Mouse (Mus musculus) adrenal gland, adult 18-20 months (tissue): Measurements from ENCODE around the gene Rasl11a. TPM values are rescaled to one million over a fixed set of nuclear protein-coding genes. Genes with fewer than 3 reads are reported as not detected.

Source experiments
- DNase-seq, 2 experiments: peaks; one replicate each; pipeline ENCODE4 v3.0.0; 2021 to 2022; ENCODE audit warnings: low spot score in 2 of 2
- long read RNA-seq, 2 experiments: library from polyadenylated mRNA; stranded (forward); transcript quantifications; one replicate each; pipeline ENCODE4 v2.0.0; 2021
- total RNA-seq, 2 experiments: library from RNA; stranded (reverse); gene quantifications; 1 replicate in 1 of 2; 2 replicates in 1 of 2; pipeline ENCODE4 v1.2.3; 2021

Gene Rasl11a
- total RNA-seq = 10 to 100 TPM in 1 of 2 experiments, 1 to 10 TPM in 1; 7.0 to 11.1 TPM
- long read RNA-seq, experiment 1, transcript Rasl11a-201 (4 exons, 1,126 nt) = major isoform, 7 of 9 reads
- long read RNA-seq, experiment 1, partial matches to known transcripts = 0 of 9 reads
- long read RNA-seq, experiment 1, other reads (novel, unspliced or antisense) = 2 of 9 reads
- long read RNA-seq, experiment 2, transcript Rasl11a-201 (4 exons, 1,126 nt) = major isoform, 7 of 12 reads
- long read RNA-seq, experiment 2, partial matches to known transcripts = 0 of 12 reads
- long read RNA-seq, experiment 2, other reads (novel, unspliced or antisense) = 5 of 12 reads

DNA sequence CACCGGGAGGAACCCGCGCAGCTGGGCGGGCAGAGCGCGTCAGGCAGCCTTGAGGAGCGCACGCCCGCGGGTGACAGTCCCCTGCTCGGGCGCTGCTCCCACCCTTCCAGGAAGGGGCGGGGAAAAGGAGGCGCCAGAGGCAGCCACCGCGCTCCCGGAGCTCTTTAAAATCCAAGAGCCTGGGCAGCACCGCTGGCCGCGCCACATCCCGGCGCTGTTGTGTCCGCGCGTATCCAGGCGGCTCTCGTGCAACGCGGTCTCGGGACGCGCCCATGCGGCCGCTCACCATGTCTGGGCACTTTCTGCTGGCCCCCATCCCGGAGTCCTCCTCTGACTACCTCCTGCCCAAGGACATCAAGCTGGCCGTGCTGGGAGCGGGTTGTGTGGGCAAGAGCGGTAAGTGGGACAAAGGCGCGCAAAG is at the start of gene Rasl11a:
Gene Rasl11a (plus strand): TSS at position 127 of the 421 bp plus-strand sequence.
- peak; percentile 83 to 87 for DNase-seq

DNA sequence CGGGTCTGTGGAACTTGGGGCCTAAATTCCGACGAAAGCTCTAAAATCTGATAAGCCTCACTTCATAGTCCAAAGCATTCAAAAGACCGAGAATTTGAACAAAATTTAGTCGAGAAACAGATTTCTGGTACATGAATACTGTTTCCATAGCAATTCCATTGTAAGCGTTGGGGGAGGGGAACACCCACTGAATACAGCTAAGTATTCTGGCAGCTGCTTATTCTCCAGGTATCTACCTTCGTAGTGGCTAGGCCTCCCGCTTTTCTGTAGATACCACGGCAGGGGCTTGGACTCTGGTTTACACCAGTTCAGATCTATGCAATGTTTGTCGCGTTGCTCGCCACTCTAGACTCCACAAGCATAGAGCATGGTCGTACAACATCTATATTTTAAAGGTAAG is 49.1 kb upstream of the Rasl11a start:
- DNase-seq = no peak

DNA sequence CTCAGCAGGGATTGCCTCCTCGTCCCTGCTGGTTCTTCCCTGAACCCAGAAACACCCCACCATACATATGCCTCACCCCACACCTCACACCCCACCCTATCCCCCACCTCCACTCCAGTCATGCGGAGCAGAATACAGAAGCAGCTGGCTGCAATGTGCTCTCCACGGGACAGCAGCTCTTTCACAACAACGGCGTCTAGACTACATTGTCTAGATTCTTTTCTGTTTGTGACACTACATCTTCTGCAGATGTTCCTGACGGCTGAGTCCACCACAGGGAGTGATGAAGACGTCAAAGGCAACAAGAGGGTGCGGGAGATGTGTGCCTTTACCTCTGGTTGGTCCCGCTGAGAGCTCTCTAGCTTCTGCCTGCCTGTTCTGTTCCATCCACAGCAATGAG is 46.8 kb upstream of the Rasl11a start:
- no peak for DNase-seq

DNA sequence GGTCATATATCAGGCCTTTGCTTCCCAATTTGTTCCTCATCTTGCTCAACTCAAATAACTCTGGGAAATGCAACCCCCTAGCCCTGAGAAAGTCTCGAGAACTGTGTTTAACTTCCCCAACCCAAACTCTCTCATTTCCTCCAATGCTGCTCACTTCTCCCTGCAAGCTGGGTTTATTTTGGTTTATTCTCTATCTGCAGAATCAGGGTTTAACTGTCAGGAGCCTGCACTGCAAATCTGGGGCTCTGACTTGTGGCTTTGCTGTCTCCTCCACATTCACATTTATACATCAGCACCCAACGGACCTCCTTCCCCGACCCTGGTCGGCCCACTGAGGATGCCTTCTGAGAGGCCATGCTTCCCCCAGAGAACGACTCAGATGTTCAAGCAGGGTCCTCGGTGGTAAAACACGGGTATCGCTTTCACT is 38.9 kb upstream of the Rasl11a start:
- no peak for DNase-seq

DNA sequence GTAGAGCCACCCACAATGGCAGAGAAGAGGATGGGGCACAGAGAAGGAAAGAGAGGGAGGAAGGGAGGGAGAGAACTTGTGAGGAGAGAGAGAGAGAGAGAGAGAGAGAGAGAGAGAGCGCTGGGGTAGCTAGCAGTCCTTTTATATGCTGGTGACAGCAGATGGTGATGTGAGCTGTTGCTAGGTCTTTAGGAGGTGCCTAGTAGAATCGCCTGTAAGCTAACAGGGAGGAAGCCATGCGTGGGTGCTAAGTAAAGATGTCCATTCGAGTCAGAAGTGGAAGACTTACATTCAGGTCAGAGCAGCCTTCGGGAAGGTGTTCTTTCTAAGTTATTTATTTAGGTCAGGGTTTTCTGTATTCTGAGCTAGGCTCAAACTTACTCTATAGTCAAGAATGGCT is 34.9 kb upstream of the Rasl11a start:
- no peak for DNase-seq

DNA sequence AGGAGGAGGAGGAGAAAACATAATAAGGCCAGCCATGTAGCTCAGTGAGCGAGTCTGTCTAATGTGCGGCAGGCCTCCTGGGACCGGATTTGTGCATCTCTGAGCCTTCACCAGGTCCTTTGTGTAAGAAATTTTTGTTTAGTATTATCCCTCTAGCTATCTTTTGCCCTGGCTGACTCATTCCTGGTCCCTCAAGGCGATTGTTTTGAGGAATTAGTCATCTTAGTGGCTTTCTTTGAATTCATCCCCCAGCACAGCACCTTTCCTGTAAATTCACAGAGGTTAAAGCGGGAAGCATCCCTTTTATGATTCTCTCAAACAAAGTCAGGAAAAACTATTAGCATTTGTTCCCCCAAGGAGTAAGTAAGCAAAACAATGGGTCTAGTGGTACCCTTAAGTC is 32.0 kb upstream of the Rasl11a start:
- no peak for DNase-seq

DNA sequence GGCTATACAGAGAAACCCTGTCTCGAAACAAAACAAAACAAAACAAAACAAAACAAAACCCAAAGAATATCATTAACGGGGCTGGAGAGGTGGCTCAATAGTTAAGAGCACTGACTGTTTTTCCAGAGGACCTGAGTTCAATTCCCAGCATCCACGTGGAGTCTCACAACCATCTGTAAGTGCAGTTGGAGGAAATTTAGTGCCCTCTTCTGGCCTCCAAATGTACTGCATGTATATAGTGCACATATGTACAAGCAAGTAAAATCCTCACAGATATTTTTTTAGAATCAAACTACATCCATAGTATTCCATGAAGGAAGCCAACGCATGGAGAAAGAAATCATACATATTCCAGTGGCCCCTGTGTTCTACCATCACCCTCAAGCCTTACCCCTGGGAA is 31.4 kb upstream of the Rasl11a start:
- no peak for DNase-seq

DNA sequence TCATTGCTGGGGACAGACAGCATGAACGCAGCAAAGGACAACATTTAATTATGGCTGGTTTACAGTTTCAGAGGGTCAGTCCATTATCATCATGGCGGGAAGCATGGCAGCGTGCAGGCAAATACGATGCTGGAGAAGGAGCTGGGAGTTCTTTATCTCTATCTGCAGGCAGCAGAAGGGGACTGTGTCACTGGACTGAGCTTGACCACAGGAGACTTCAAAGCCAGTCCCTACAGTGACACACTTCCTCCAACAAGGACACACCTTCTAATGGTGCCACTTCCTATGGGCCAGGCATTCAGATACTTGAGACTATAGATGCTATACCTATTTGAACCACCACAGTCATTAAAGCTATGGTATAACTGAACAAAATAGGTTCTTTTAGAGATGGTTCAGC is 29.5 kb upstream of the Rasl11a start:
- DNase-seq = no peak

DNA sequence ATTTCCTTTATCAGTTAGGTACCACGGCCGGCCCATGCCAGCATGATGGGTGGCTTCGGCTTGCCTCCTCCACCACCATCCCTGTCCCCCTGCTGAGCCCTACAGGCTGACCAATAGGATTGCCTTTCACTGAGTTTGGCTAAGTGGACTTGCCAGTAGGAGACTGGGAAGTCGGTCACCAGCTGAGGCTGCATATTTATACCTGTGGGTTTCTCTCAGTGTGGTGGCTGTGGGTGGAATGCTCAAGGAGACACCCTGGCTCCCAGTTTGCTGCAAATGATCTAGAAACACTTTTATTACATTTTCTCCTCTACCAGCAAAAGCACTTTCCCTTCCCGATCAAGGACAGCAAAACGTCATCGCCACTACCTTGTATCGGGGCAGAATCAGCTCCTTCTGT is 27.3 kb upstream of the Rasl11a start:
- DNase-seq = no peak

DNA sequence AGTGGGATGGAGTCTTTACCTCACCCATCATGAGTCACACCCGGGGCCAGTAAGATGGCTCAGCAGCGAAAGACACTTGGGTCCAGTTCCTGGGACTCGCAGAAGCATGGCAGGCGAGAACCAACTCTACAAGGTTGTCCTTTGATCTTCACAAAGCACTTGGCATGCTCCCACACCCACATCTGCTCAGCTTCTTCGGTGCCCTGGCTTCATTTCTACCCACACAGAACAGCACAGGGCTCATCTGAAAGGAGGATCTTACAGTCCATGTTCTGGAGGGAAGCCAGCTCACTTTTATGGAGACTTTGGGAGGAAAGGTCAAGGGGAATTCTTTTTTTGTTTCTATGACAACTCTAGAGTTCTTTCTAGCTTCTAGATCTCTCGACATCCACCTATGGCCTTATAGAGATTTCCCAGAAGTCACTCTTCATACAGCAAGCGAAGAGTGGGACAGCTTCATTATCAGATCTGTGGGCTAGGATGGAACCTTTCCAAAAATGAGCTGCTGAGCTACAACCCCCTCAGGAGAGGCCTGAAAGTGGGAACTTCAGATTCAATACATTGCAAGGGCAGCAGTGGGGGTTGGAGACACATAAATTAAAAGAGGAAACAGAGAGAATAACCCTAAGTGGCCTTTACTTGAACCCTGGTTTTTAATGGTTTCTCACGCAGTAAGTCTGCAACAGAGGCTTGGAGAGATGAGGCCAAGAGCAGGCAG is 25.8 kb upstream of the Rasl11a start:
- peak; percentile 35 for DNase-seq

DNA sequence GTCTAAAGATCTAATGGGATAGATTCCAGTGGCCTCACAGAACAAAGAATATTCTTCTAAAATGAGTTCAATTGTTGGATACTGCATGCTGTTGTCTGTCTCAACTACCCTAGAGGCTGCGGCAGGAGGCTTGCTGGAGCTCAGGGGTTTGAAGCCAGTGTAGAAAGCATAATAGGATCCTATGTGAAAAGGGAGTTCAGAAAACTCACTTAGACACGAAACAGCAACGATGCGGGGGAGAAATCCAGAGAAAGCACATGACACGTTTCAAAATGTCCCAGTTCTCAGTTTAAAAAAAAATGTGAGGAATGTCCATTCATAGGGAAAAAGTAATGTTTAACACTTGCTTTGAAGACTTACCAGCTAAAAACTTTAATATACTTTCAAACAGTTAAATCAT is 21.9 kb upstream of the Rasl11a start:
- no peak for DNase-seq

DNA sequence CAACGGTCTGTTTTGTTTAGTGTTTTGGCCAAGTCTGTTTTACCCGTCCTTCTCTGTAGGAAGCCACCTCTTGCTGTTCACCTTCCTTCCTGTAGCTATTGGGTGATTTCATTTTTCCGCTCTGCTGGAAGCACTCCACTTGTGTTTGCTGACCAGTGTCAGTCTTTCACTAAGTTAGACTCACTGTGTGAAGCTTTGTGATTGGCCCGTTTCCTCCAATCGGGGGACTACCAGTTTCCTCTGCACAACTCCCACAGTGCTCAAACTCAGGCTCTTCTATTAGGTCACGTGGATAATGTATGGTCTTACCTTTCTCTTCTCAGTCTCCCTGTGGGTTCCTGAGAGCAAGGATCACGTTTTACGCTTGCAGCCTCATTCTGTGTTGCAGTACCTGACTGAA is 15.3 kb upstream of the Rasl11a start:
- DNase-seq = no peak

DNA sequence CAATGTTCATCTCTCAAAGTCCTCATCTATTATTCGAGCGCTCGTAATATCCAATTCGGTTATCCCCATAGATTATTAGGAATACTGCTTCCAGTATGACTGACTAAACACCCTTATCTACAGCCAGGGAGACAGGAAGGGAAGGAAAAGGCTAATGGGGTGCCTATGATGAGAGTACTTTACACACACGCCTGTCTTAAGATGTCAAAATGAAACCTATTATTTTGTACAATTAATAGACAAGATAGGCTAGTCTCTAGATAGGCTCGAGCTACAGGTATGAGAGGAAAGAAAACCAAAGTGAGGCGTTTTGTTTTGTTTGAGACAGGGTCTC is 12.5 kb upstream of the Rasl11a start:
- no peak for DNase-seq

DNA sequence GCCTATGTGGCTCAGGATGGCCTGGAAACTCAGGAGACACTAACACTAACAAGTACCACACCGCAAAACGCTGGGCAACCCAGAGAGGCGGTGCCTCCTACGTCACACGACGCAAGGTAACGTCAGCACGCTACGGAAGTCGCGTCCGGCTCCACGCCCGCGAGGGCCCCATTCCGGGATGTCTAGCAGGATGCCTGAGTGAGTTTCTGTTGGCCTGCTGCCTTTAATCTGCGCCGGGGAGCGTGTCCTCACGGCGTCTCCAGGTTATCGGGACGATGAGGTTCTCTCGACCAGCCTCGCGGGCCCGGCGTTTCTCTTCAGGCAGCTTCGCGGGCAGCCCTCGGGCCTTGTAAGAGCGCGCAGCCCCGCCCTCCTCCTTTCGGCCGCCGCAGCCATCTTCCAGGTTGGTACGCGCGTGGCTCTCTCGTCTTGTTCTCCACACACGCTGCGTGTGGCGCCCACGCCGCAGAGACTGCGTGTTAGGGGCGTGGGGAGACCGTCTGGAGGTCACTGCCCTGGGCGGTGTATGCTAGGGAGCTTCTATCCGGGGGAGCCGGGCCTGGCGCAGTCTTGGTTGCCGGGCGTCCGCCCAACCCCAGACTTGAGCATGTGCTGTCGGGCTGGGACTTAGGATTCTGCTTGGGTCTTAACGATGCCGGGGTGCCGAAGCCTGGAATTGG is 12.0 kb upstream of the Rasl11a start, which contains the start of gene Rpl21:
Gene Rpl21 (plus strand): TSS at position 122 of the 680 bp plus-strand sequence.
- peak; percentile 91 to 93 for DNase-seq

DNA sequence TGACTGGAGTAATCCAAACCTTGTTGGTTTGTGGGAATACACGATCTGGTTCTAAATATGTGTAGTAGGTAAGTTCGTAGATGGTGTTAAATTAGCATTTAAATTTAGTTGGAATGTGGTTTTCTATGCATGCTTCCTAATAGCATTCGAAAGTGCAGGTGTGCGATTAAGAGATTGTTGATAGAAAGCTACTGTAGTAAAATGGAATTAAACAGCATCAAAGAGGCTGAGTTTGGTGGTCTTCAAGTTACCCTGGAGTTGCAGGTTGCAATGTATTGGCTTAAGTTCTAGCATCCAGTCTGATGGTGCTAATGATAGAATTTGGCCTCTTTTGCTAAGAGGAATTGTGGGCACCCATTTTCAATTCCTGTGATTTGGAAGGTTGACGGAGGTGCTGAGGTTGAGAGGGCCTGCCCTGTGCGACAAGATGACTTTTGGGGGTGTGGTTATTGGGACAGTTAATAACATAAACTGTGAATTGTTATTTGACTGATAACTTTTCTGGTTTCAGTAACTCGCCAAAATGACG is 11.1 kb upstream of the Rasl11a start:
- no peak for DNase-seq

DNA sequence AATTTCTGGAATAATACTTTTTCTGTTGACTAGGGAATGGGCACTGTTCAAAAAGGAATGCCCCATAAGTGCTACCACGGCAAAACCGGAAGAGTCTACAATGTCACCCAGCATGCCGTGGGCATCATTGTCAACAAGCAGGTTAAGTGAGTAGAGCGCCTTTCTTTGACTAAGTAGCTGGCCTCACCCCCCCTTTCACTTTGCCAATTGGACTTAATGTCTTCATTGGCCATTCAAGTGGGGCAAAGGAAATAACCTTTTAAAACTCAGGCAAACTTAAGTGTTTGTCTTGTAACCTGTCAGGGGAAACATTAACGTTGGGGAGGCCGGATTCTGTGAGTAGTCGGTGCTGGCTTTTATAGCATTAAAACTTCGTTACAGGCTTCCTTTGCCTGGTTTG is 9.9 kb upstream of the Rasl11a start:
- DNase-seq = no peak

DNA sequence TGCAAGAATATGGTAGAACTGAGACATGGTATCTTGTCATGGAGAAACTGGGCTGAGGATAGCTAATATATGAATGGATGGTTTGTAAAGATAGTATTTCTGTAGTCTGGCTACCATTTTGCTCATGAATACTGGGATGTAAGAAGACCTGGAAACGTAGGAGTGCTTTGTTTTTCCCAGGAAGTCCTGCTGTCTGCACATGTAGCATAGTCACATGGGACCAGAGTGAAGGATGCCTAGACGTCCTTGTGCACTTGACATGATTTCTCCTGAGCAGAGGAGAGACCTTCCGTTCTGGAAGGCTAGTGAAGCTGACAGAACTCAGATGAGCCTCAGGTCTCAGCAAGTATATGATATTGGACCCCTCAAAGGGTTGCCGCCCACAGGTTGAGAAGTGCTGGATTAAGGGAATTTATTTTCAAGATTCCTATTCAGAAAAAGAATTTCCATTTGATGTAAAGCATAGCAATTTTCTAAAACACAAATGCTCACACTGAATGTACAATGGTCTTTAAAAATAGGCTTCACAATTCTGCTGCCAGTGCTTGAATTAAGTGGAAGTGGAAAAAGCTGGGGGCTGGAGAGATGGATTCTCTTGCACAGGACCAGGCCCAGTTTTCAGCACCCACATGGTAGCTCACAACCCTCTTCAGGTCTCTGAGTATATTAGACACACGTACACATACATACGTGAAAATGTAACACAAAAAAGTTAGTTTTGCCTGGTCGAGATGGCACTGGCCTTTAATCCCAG is 6.7 kb upstream of the Rasl11a start:
- DNase-seq = no peak

DNA sequence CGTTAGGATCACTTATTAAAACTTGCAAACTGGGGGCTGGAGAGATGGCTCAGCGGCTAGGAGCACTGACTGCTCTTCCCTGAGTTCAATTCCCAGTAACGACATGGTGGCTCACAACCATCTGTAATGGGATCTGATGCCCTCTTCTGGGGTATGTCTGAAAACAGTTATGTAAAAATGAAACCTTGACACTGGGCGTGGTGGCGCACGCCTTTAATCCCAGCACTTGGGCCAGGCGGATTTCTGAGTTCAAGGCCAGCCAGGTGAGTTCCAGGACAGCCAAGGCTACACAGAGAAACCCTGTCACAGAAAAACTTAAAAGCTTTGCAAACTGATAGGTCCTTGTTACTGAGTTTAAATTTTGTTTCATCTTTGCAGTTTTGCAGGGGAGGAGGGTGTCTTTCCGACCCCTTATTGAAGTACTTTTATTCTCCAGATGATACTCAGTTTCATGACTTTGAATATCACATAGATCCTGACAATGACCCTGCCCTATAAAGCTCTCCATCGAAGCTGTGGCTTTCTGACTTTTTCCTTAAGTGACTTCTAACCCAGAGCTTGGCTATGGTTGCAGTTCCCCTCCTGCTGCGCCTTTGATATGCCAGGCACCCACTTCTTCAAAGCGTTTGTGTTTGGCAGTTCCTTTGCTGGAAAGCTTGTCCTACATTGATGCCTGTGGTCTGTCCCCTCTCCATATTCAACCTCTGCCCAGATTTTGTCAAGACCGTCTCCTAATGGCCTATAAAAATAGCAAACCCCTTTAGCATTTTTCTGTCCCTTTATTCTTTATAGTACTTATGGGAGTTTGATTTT is 5.8 kb upstream of the Rasl11a start:
- DNase-seq = no peak

DNA sequence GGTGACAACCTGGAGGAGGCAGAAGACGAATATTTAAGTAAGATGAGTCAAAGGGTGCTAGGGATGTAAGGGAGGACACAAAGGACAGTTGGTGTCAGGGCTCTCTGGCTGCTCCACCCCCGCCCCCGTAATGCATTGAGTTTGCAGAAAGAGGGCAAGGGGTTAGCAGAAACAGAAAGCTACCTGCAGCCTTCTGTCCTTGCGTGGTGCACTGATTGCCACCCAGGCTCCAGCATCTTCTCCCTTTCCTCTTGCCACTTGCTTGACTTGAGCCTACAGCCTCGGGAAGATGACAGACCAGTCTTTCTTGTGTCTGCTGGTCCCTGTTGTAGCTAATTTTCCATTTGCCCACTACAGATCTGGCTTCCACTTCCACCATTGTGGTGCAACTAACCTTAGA is 5.1 kb upstream of the Rasl11a start:
- no peak for DNase-seq

DNA sequence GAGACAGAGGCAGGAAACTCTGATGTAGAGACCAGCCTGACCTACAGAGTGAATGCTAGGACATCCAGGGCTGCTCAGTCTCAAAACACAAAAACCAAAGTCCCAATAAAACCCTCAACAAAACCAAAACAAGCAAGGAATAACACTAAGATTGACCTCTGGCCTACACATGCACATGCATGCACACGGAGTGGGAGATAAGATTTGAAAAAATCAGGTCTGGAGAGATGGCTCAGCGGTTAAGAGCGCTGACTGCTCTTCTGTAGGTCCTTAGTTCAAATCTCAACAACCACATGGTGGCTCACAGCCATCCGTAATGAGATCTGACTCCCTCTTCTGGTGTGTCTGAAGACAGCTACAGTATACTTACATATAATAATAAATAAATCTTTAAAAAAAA is 4.4 kb upstream of the Rasl11a start:
- no peak for DNase-seq
